In genomic region chr5:128482617-128483440, GRCm38 (mm10) we compare ENCODE assay signal across 11 mouse cellular contexts. TPM values are rescaled to one million over a fixed set of nuclear protein-coding genes. Genes with fewer than 3 reads are reported as not detected.
DNase-seq lines count a peak whose midpoint lies in the region; ATAC-seq lines count a peak whose summit lies in the region.
"Had no signal": no experiment of that assay in that cellular context is flagged by ENCODE, and none has a peak within 500 bp of the region (broad histone marks: within the 10 kb centered on the region; RNA-seq: fewer than 3 reads in every experiment).

No protein-coding gene starts in this region.

- no peak overlapping the region for H3K9ac ChIP-seq in intestine, embryonic 15.5 days
- H3K9ac ChIP-seq in intestine, embryonic 16.5 days (ENCODE audit: low read depth, low read length): no peak overlapping the region
- H3K9ac ChIP-seq in hindbrain, embryonic 11.5 days (ENCODE audit: low read depth, low read length): 0 out of 2 replicates have a peak overlapping the region, but pooled peaks have one; percentile 43
- H3K9ac ChIP-seq in neural tube, embryonic 11.5 days (ENCODE audit: low read length): peak overlapping the region; percentile 5; the same call in 1 of the 2 replicates

- DNase-seq in embryo, embryonic 10.5 days (ENCODE audit: low spot score): peak; percentile 76
- DNase-seq in hindbrain, embryonic 11.5 days (ENCODE audit: low spot score): peak; percentile 62
- peak; percentile 65 for DNase-seq in neural tube, embryonic 11.5 days (ENCODE audit: low spot score)
- DNase-seq in adrenal gland, postnatal 36 days: no peak
- DNase-seq in adrenal gland, adult 8-10 months: no peak
- DNase-seq in urinary bladder, adult 2 months (ENCODE audit: low spot score): no peak
- DNase-seq: gastrocnemius, adult 2 months had no signal

- H3K4me3 ChIP-seq in intestine, embryonic 15.5 days (replicated peaks): no peak overlapping the region
- no peak overlapping the region for H3K4me3 ChIP-seq in intestine, embryonic 16.5 days (ENCODE audit: low read length)
- peak overlapping the region; percentile 14 for H3K4me3 ChIP-seq in hindbrain, embryonic 11.5 days (ENCODE audit: low read depth, low read length)
- H3K4me3 ChIP-seq in neural tube, embryonic 11.5 days (ENCODE audit: low read depth, low read length): 0 out of 2 replicates have a peak overlapping the region, but pooled peaks have one; percentile 3
- H3K4me3 ChIP-seq: gastrocnemius, adult 2 months; myocyte had no signal

- H3K36me3 ChIP-seq in intestine, embryonic 15.5 days: no peaks in the 10 kb centered on the region
- no peaks in the 10 kb centered on the region for H3K36me3 ChIP-seq in intestine, embryonic 16.5 days (ENCODE audit: control insufficient read depth, insufficient read depth, low read length)
- H3K36me3 ChIP-seq in hindbrain, embryonic 11.5 days (ENCODE audit: control insufficient read depth, insufficient read depth, low read length): no peaks in the 10 kb centered on the region
- H3K36me3 ChIP-seq in neural tube, embryonic 11.5 days (ENCODE audit: control insufficient read depth, insufficient read depth, low read length): no peaks in the 10 kb centered on the region

- H3K4me1 ChIP-seq in intestine, embryonic 15.5 days (replicated peaks): no peaks in the 10 kb centered on the region
- no peaks in the 10 kb centered on the region for H3K4me1 ChIP-seq in intestine, embryonic 16.5 days (ENCODE audit: control insufficient read depth, insufficient read depth, low read length)
- H3K4me1 ChIP-seq in hindbrain, embryonic 11.5 days (replicated peaks; ENCODE audit: control insufficient read depth, insufficient read depth, low read length): peaks cover 2% of the 10 kb centered on the region; the same call in 1 of the 2 replicates
- H3K4me1 ChIP-seq in neural tube, embryonic 11.5 days (ENCODE audit: control insufficient read depth, insufficient read depth, low read length): peaks cover 6% of the 10 kb centered on the region

- H3K9me3 ChIP-seq in intestine, embryonic 15.5 days: no peaks in the 10 kb centered on the region
- no peaks in the 10 kb centered on the region for H3K9me3 ChIP-seq in intestine, embryonic 16.5 days (ENCODE audit: control insufficient read depth, low read length)
- H3K9me3 ChIP-seq in hindbrain, embryonic 11.5 days (ENCODE audit: control insufficient read depth, low read length): no peaks in the 10 kb centered on the region
- no peaks in the 10 kb centered on the region for H3K9me3 ChIP-seq in neural tube, embryonic 11.5 days (ENCODE audit: control insufficient read depth, low read length)

- H3K27me3 ChIP-seq in intestine, embryonic 15.5 days (replicated peaks): peaks cover 13% of the 10 kb centered on the region
- H3K27me3 ChIP-seq in intestine, embryonic 16.5 days (replicated peaks; ENCODE audit: control insufficient read depth, insufficient read depth, low read length): peaks cover 11% of the 10 kb centered on the region; the same call in 1 of the 2 replicates
- H3K27me3 ChIP-seq in hindbrain, embryonic 11.5 days (ENCODE audit: control insufficient read depth, insufficient read depth, low read length): no peaks in the 10 kb centered on the region
- H3K27me3 ChIP-seq in neural tube, embryonic 11.5 days (ENCODE audit: control insufficient read depth, insufficient read depth, low read length): no peaks in the 10 kb centered on the region
- H3K27me3 ChIP-seq: Patski had no signal

- ATAC-seq in intestine, embryonic 15.5 days: no peak
- ATAC-seq in intestine, embryonic 16.5 days: no peak
- ATAC-seq in hindbrain, embryonic 11.5 days (ENCODE audit: low FRiP score): peak; percentile 81
- peak; percentile 50; the same call in 1 of the 2 replicates for ATAC-seq in neural tube, embryonic 11.5 days (ENCODE audit: insufficient read depth, low FRiP score, low TSS enrichment)
- ATAC-seq: Patski had no signal

- H3K27ac ChIP-seq in intestine, embryonic 15.5 days: no peak overlapping the region
- no peak overlapping the region for H3K27ac ChIP-seq in intestine, embryonic 16.5 days (ENCODE audit: low read length)
- H3K27ac ChIP-seq in hindbrain, embryonic 11.5 days (ENCODE audit: low read depth, low read length): peak overlapping the region; percentile 58; the same call in 1 of the 2 replicates
- H3K27ac ChIP-seq in neural tube, embryonic 11.5 days (ENCODE audit: low read depth, low read length): peak overlapping the region; percentile 17; the same call in 1 of the 2 replicates
- H3K27ac ChIP-seq: gastrocnemius, adult 2 months had no signal

- peak overlapping the region; percentile 36 for H3K4me2 ChIP-seq in intestine, embryonic 15.5 days (replicated peaks)
- no peak overlapping the region for H3K4me2 ChIP-seq in intestine, embryonic 16.5 days (ENCODE audit: low read depth, low read length)
- H3K4me2 ChIP-seq in hindbrain, embryonic 11.5 days (replicated peaks; ENCODE audit: low read depth, low read length): peak overlapping the region; percentile 50
- H3K4me2 ChIP-seq in neural tube, embryonic 11.5 days (ENCODE audit: low read depth): peak overlapping the region; percentile 38

- WGBS in intestine, embryonic 15.5 days: 8% methylated on average over 20 of the region's 20 CpGs
- WGBS in intestine, embryonic 16.5 days: 6% methylated on average over 20 of the region's 20 CpGs
- 4% methylated on average over 20 of the region's 20 CpGs for WGBS in hindbrain, embryonic 11.5 days
- 3% methylated on average over 20 of the region's 20 CpGs for WGBS in neural tube, embryonic 11.5 days

RNA-seq across cellular contexts. Expression of gene Tmem132d, which starts 50.0 kb away (rescaled TPM):
- polyA plus RNA-seq in intestine, embryonic 15.5 days (2015; fragmentation: Nextera tagmentation; extraction: Ambion mirVana): 0.03 and 0.10 TPM in 2 replicates
- polyA plus RNA-seq in intestine, embryonic 16.5 days (2015; fragmentation: Nextera tagmentation; extraction: Ambion mirVana): not detected in 2 replicates
- polyA plus RNA-seq in hindbrain, embryonic 11.5 days (2014; fragmentation: Nextera tagmentation; extraction: Ambion mirVana): 0.46 and 0.63 TPM in 2 replicates
- polyA plus RNA-seq in neural tube, embryonic 11.5 days (2014; fragmentation: Nextera tagmentation; extraction: Ambion mirVana): 1.9 and 2.1 TPM in 2 replicates
- total RNA-seq in adrenal gland, postnatal 36 days (2021): under 1 TPM in 1 of 2 experiments, not detected in 1; 0.13 TPM
- under 1 TPM in 2 of 4 experiments, not detected in 2; 0.09 to 0.14 TPM for total RNA-seq in adrenal gland, adult 8-10 months (2022)
- polyA plus RNA-seq in urinary bladder, adult 2 months (2012; rRNA removed): 0.03 and 0.06 TPM in 2 replicates
- polyA plus RNA-seq: myocyte, Patski had no signal

Comparison
In these comparisons a context has a peak if more than half of its experiments do, and no peak if none do; other contexts are left out.
1. ATAC-seq: peak in hindbrain, embryonic 11.5 days (single experiment) and neural tube, embryonic 11.5 days (single experiment); none in intestine, embryonic 15.5 days (single experiment) and intestine, embryonic 16.5 days (single experiment).
2. H3K27ac ChIP-seq: peak in hindbrain, embryonic 11.5 days (single experiment) and neural tube, embryonic 11.5 days (single experiment); none in intestine, embryonic 15.5 days (single experiment) and intestine, embryonic 16.5 days (single experiment).
3. H3K4me3 ChIP-seq: peak in hindbrain, embryonic 11.5 days (single experiment) and neural tube, embryonic 11.5 days (single experiment); none in intestine, embryonic 15.5 days (single experiment) and intestine, embryonic 16.5 days (single experiment).
4. H3K9ac ChIP-seq: peak in hindbrain, embryonic 11.5 days (single experiment) and neural tube, embryonic 11.5 days (single experiment); none in intestine, embryonic 15.5 days (single experiment) and intestine, embryonic 16.5 days (single experiment).
5. DNase-seq: peak in embryo, embryonic 10.5 days (single experiment), hindbrain, embryonic 11.5 days (single experiment) and neural tube, embryonic 11.5 days (single experiment); none in adrenal gland, postnatal 36 days (0 of 2), adrenal gland, adult 8-10 months (single experiment) and urinary bladder, adult 2 months (single experiment).